Mouse (Mus musculus) heart, postnatal 0 days (tissue): ENCODE measurements around the gene Shroom3. TPM values are rescaled to one million over a fixed set of nuclear protein-coding genes. Genes with fewer than 3 reads are reported as not detected.

Experiments
- ATAC-seq: fragments of 200-750 bp; cut with Nextera tagmentation; 2 replicates; pipeline ENCODE4 v1.8.0; 2017; ENCODE audit warnings: low read depth, moderate number of reproducible peaks, moderate library complexity; ENCODE audit not compliant: insufficient read depth
- DNase-seq: peaks from one replicate; pipeline ENCODE4 v3.0.0-alpha.2; 2016; ENCODE audit warnings: low spot score
- H3K27ac ChIP-seq: fragments of 300-500 bp; sonication (generic); 2 replicates; pipeline ENCODE4 v1.5.1; 2014; ENCODE audit warnings: low read depth, mild to moderate bottlenecking
- H3K27me3 ChIP-seq: fragments of 300-500 bp; sonication (generic); 2 replicates; pipeline ENCODE4 v1.6.1; 2014; ENCODE audit warnings: low read length, mixed read lengths; ENCODE audit not compliant: control insufficient read depth, insufficient read depth
- H3K36me3 ChIP-seq: fragments of 300-500 bp; sonication (generic); replicated peaks from 2 replicates; pipeline ENCODE4 v1.6.1; 2014; ENCODE audit warnings: low read length, mixed read lengths; ENCODE audit not compliant: control insufficient read depth, insufficient read depth
- H3K4me1 ChIP-seq: fragments of 300-500 bp; sonication (generic); 2 replicates; pipeline ENCODE4 v1.6.1; 2014; ENCODE audit warnings: antibody characterized with exemption; ENCODE audit not compliant: control insufficient read depth, insufficient read depth
- H3K4me2 ChIP-seq: fragments of 300-500 bp; sonication (generic); 2 replicates; pipeline ENCODE4 v1.6.1; 2014; ENCODE audit warnings: low read depth, mild to moderate bottlenecking, low read length, moderate library complexity
- H3K4me3 ChIP-seq: fragments of 300-500 bp; sonication (generic); 2 replicates; pipeline ENCODE4 v1.5.1; 2014; ENCODE audit warnings: low read depth, low read length
- H3K9ac ChIP-seq: fragments of 300-500 bp; sonication (generic); replicated peaks from 2 replicates; pipeline ENCODE4 v1.6.1; 2014; ENCODE audit warnings: low read depth, low read length, mixed read lengths
- H3K9me3 ChIP-seq: fragments of 300-500 bp; sonication (generic); replicated peaks from 2 replicates; pipeline ENCODE4 v1.6.1; 2016; ENCODE audit warnings: low read length; ENCODE audit not compliant: control insufficient read depth
- CTCF ChIP-seq: IDR thresholded peaks from 2 replicates; pipeline ENCODE4 v1.5.1; 2016; ENCODE audit warnings: antibody characterized with exemption, control low read depth, low read depth
- EP300 ChIP-seq: IDR thresholded peaks from 2 replicates; pipeline ENCODE4 v1.6.1; 2016; ENCODE audit warnings: antibody characterized with exemption, low read depth
- WGBS: fragments of 180-500 bp; shearing (Covaris S2); extraction: QIAGEN DNeasy Blood & Tissue Kit; methylation state at CpG from one replicate; pipeline ENCODE4 v1.1.7; 2014; 5-methylcytosine and 5-hydroxymethylcytosine counted together
- polyA plus RNA-seq: library from polyadenylated mRNA; unstranded; fragments of >200 nt; fragmentation: Nextera tagmentation; extraction: Ambion mirVana; gene quantifications from 2 replicates; pipeline ENCODE4 v1.2.1, GENCODE M21; 2015
- total RNA-seq: library from RNA; depleted of rRNA; stranded (reverse); fragments of >200 nt; gene quantifications from 2 replicates; pipeline ENCODE4 v1.2.3, GENCODE M21; 2014; ENCODE audit warnings: low replicate concordance

Shroom3 gene
- total and polyA plus RNA-seq, 2 experiments from 2014 or later, result 13.3 to 72.4 TPM

- ATAC-seq, result no peak
- H3K27ac ChIP-seq, result no peak overlapping the region
- no peaks in the 10 kb centered on the region for H3K27me3 ChIP-seq
- H3K36me3 ChIP-seq, result 0 out of 2 replicates have a peak, but pooled peaks cover 4% of the 10 kb centered on the region
- no peak overlapping the region for H3K4me2 ChIP-seq
- 84% methylated on average over 3 of the region's 3 CpGs for WGBS
- peaks cover 21% of the 10 kb centered on the region for H3K4me1 ChIP-seq
- no peak overlapping the region for H3K4me3 ChIP-seq
- no peak overlapping the region for H3K9ac ChIP-seq
- no peaks in the 10 kb centered on the region for H3K9me3 ChIP-seq
- no peak for DNase-seq
- TF ChIP-seq EP300 (no peak), CTCF (no peak)
Observed at GRCm38 (mm10) chr5:92850925-92851324, 167.7 kb downstream of the Shroom3 start.

- DNase-seq (no peak), ATAC-seq (no peak)
- H3K4me1 ChIP-seq, result peaks cover 37% of the 10 kb centered on the region
- peak overlapping the region; percentile 5; the same call in 1 of the 2 replicates for H3K27ac ChIP-seq
- no peaks in the 10 kb centered on the region for H3K9me3 ChIP-seq
- no peak overlapping the region for H3K4me2 ChIP-seq
- no peak for TF ChIP-seq EP300
- TF ChIP-seq CTCF, result no peak
- H3K4me3 ChIP-seq, result no peak overlapping the region
- no peaks in the 10 kb centered on the region for H3K36me3 ChIP-seq
- H3K9ac ChIP-seq, result no peak overlapping the region
- H3K27me3 ChIP-seq, result no peaks in the 10 kb centered on the region
- WGBS, result 76% methylated on average over 4 of the region's 4 CpGs
Observed at GRCm38 (mm10) chr5:92854983-92855382, 171.7 kb downstream of the Shroom3 start.

- 0 out of 2 replicates have a peak overlapping the region, but pooled peaks have one; percentile 5 for H3K4me3 ChIP-seq
- H3K9ac ChIP-seq, result peak overlapping the region; percentile 8; the same call in 1 of the 2 replicates
- peak overlapping the region; percentile 61 for H3K27ac ChIP-seq
- WGBS, result 16% methylated on average over 15 of the region's 15 CpGs
- H3K27me3 ChIP-seq, result no peaks in the 10 kb centered on the region
- TF ChIP-seq EP300 (no peak), CTCF (no peak)
- ATAC-seq (no peak), DNase-seq (peak; percentile 27)
- no peaks in the 10 kb centered on the region for H3K9me3 ChIP-seq
- peaks cover 37% of the 10 kb centered on the region for H3K4me1 ChIP-seq
- peak overlapping the region; percentile 47 for H3K4me2 ChIP-seq
- no peaks in the 10 kb centered on the region for H3K36me3 ChIP-seq
Observed at GRCm38 (mm10) chr5:92856346-92856745, 173.1 kb downstream of the Shroom3 start.

- Histone ChIP-seq H3K27me3 (no peaks in the 10 kb centered on the region), H3K4me2 (no peak overlapping the region), H3K4me3 (no peak overlapping the region), H3K4me1 (peaks cover 37% of the 10 kb centered on the region), H3K9ac (no peak overlapping the region), H3K9me3 (no peaks in the 10 kb centered on the region), H3K36me3 (no peaks in the 10 kb centered on the region), H3K27ac (no peak overlapping the region)
- 51% methylated on average over 7 of the region's 7 CpGs for WGBS
- no peak for ATAC-seq
- no peak for DNase-seq
- TF ChIP-seq EP300 (no peak), CTCF (no peak)
Observed at GRCm38 (mm10) chr5:92857177-92857576, 173.9 kb downstream of the Shroom3 start.

GRCm38 (mm10) chr5:92858104-92858503, 174.9 kb downstream of the Shroom3 start:
- 77% methylated on average over 3 of the region's 3 CpGs for WGBS
- no peak overlapping the region for H3K4me2 ChIP-seq
- DNase-seq (no peak), ATAC-seq (no peak)
- H3K4me3 ChIP-seq, result no peak overlapping the region
- no peaks in the 10 kb centered on the region for H3K27me3 ChIP-seq
- no peaks in the 10 kb centered on the region for H3K9me3 ChIP-seq
- H3K4me1 ChIP-seq, result peaks cover 37% of the 10 kb centered on the region
- no peak overlapping the region for H3K9ac ChIP-seq
- TF ChIP-seq CTCF, result no peak
- no peak for TF ChIP-seq EP300
- H3K27ac ChIP-seq, result no peak overlapping the region
- H3K36me3 ChIP-seq, result no peaks in the 10 kb centered on the region

GRCm38 (mm10) chr5:92858576-92858975, 175.3 kb downstream of the Shroom3 start:
- 91% methylated on average over 4 of the region's 4 CpGs for WGBS
- TF ChIP-seq EP300, result no peak
- Histone ChIP-seq H3K27ac (no peak overlapping the region), H3K9ac (no peak overlapping the region), H3K36me3 (no peaks in the 10 kb centered on the region), H3K4me3 (no peak overlapping the region), H3K27me3 (no peaks in the 10 kb centered on the region), H3K9me3 (no peaks in the 10 kb centered on the region), H3K4me1 (peaks cover 37% of the 10 kb centered on the region), H3K4me2 (no peak overlapping the region)
- ATAC-seq, result no peak
- no peak for DNase-seq
